Mouse (Mus musculus): ENCODE results near the gene Man2b1. TPM values are rescaled to one million over a fixed set of nuclear protein-coding genes. Genes with fewer than 3 reads are reported as not detected.

Gene Man2b1
- 19.3 and 31.1 TPM in 2 replicates for polyA plus RNA-seq (2015; fragmentation: Nextera tagmentation; extraction: Ambion mirVana)

DNA sequence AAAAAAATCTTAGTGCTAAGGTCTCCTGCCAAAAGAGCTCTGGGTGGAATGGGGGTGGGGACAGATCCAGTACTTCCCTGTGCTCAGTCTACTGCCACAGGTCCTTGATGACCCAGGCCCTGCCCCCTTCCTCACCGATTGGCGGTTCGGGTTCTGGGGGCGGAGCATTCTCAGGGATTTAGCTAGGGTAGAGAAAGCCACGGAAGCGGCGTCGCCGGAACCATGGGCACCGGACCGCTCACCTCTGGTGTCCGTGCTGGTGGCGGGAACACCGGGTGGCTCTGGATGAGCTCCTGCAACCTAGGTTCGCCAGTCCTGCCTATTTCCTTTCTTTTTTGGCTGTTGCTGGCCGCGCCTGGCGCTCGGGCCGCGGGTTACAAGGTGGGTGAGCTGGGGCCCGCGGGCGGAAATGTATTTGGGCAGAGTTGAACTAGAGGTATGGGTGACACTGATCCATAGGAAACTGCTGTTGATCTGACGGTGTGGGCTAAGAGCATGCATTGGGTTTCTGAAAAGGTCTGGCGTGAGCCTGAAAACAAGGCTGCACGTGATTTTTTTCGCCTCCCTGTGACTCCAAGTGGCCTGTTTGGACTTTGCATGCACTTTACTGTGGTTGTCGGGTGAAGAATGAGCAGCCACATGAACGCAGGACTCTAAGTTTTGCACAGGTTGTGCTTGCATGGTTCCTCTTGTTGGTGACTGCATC, at the start of gene Man2b1:
TSS of gene Man2b1 (plus strand) at position 163 of the 706 bp plus-strand sequence.
- Histone ChIP-seq H3K9me3 (replicated peaks) (no peaks in the 10 kb centered on the region), H3K27ac (replicated peaks) (peak within 1 kb of the TSS; percentile 48; the same call in 1 of the 2 replicates), H3K4me2 (peak within 1 kb of the TSS; percentile 93), H3K4me3 (replicated peaks) (peak within 1 kb of the TSS; percentile 63), H3K27me3 (replicated peaks) (no peaks in the 10 kb centered on the region), H3K36me3 (peaks cover 11% of the 10 kb centered on the region; the same call in 1 of the 2 replicates), H3K9ac (replicated peaks) (peak within 1 kb of the TSS; percentile 63), H3K4me1 (peaks cover 42% of the 10 kb centered on the region)
- WGBS = under 1% methylated on average over 30 of the region's 30 CpGs
- peak; percentile 85 for ATAC-seq (ENCODE audit: low FRiP score)

DNA sequence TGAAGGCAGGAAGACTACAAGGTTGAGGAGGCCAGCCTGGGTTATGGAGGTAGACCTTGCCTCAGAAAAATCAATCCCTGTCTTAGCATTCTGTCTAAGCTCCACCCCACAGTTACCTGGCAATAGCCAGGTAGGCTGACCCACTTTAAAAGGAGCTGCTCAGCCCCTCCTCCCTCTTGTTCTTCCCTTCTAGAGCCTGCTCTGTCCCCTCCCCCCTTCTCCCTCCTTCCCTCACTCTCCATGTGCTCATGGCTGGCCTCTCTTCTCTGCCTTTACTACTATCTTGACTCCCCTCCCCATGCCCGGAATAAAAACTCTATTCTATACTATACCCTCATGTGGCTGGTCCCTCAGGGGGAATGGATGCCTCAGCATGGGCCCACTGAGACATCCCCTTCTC, 49.2 kb upstream of the Man2b1 start:
- Histone ChIP-seq H3K9ac (replicated peaks) (no peak overlapping the region), H3K4me3 (replicated peaks) (no peak overlapping the region), H3K27me3 (replicated peaks) (no peaks in the 10 kb centered on the region), H3K9me3 (replicated peaks) (no peaks in the 10 kb centered on the region), H3K4me2 (no peak overlapping the region), H3K4me1 (peaks cover 36% of the 10 kb centered on the region), H3K36me3 (peaks cover 35% of the 10 kb centered on the region), H3K27ac (replicated peaks) (no peak overlapping the region)
- 74% methylated on average over 1 of the region's 1 CpGs for WGBS
- ATAC-seq (ENCODE audit: low FRiP score) = no peak

DNA sequence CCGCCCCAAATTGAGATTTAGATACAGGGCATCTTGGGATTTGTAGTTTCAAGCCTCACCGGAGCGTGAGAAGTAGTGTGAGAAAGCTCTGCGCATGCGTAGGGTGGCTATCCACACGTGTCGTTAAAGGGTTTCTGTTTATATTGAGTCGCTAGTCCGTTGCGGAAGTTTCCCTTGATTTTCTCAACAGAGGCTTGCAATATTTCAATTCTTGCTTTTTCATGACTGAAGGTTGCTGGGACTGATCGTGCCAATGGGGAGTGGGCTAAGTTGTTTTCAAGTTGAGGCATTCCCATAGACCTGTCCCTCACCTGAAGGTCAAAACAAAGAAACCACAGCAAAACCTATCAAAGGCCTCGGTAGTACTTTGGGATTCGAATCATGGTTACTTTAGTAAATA, 48.3 kb upstream of the Man2b1 start:
- H3K36me3 ChIP-seq = peaks cover 31% of the 10 kb centered on the region
- H3K4me3 ChIP-seq (replicated peaks) = peak overlapping the region; percentile 77
- H3K27me3 ChIP-seq (replicated peaks) = no peaks in the 10 kb centered on the region
- H3K9me3 ChIP-seq (replicated peaks) = no peaks in the 10 kb centered on the region
- ATAC-seq (ENCODE audit: low FRiP score) = no peak
- no peak overlapping the region for H3K27ac ChIP-seq (replicated peaks)
- 3% methylated on average over 13 of the region's 13 CpGs for WGBS
- H3K9ac ChIP-seq (replicated peaks) = peak overlapping the region; percentile 66; the same call in 1 of the 2 replicates
- H3K4me1 ChIP-seq = peaks cover 38% of the 10 kb centered on the region
- H3K4me2 ChIP-seq = peak overlapping the region; percentile 90

DNA sequence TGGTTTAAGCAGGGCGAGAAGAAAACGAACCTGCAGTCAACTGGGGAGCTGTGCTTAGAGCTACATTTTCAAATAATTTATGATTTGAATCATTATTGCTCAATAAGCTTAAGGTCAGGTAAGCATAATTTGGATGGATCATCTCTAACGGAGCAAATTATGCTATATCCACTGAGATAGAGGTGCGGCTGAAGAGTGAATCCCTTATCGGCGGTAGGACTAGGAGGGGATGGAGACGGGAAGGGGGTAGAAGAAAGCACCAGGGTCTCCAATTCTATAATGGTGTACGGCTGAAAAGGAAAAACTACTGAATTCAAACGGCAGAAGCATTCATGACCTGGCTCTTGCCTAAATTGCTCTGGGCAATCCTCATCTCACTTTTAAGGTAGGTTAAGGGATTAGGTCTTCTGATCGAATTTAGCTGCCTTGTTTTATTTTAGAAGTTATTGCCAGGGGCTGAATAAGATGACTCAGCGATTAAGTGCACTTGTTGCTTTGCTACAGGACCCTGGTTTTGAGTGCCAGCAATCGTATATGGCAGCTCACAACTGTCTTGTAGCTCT, 47.8 kb upstream of the Man2b1 start:
- Histone ChIP-seq H3K4me1 (peaks cover 39% of the 10 kb centered on the region), H3K4me2 (peak overlapping the region; percentile 90), H3K27ac (replicated peaks) (peak overlapping the region; percentile 98), H3K9me3 (replicated peaks) (no peaks in the 10 kb centered on the region), H3K36me3 (peaks cover 29% of the 10 kb centered on the region), H3K9ac (replicated peaks) (peak overlapping the region; percentile 66; the same call in 1 of the 2 replicates), H3K27me3 (replicated peaks) (no peaks in the 10 kb centered on the region), H3K4me3 (replicated peaks) (peak overlapping the region; percentile 77)
- ATAC-seq (ENCODE audit: low FRiP score) = no peak
- 7% methylated on average over 12 of the region's 12 CpGs for WGBS

DNA sequence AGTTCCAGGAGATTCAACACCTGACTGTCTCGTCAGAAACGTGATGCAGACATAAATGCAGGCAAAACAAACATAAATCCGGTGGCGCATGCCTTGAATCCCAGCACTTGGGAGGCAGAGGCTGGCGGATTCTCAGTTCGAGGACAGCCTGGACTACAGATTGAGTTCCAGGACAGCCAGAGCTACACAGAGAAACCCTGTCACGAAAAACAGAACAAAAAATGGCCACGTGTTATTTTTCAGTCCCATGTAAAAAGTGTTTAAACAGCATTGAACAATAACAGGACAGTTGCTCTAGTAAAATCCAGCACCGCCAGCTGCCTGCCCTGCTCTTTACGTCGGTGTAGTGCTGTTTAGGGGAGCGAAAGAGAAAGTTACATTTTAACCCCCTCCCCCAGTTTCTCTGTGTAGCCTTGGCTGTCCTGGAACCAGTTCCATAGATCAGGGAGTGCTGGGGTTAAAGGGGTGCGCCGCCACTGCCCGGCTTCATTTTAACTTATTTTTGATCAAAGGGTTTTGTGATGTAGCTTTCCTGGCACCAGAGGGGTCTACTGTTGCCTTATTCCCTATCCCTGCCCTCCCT, 47.3 kb upstream of the Man2b1 start:
- Histone ChIP-seq H3K27ac (replicated peaks) (peak overlapping the region; percentile 98), H3K4me2 (peak overlapping the region; percentile 90), H3K4me1 (peaks cover 45% of the 10 kb centered on the region), H3K9me3 (replicated peaks) (no peaks in the 10 kb centered on the region), H3K4me3 (replicated peaks) (peak overlapping the region; percentile 77), H3K9ac (replicated peaks) (peak overlapping the region; percentile 66), H3K27me3 (replicated peaks) (no peaks in the 10 kb centered on the region), H3K36me3 (peaks cover 29% of the 10 kb centered on the region)
- under 1% methylated on average over 15 of the region's 15 CpGs for WGBS
- ATAC-seq (ENCODE audit: low FRiP score) = peak; percentile 4

DNA sequence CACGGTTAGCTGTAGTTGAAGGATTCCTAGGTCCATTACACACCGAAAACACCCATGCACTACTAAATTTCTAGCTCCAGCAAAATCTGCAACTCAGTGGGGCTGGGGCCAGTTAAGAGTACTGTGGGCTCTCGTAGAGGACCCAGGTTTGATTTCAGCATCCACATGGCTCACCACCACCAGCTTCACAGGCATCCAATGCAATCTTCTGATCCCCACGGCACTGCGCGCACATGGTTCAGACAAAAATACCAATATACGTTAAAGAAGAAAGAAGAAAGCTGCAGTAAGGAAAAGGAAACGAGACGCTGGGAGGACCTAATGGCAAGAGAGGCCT, 46.7 kb upstream of the Man2b1 start:
- H3K9me3 ChIP-seq (replicated peaks) = no peaks in the 10 kb centered on the region
- peak overlapping the region; percentile 90 for H3K4me2 ChIP-seq
- peaks cover 47% of the 10 kb centered on the region for H3K4me1 ChIP-seq
- H3K9ac ChIP-seq (replicated peaks) = peak overlapping the region; percentile 66
- ATAC-seq (ENCODE audit: low FRiP score) = peak; percentile 60
- peaks cover 30% of the 10 kb centered on the region for H3K36me3 ChIP-seq
- peak overlapping the region; percentile 98 for H3K27ac ChIP-seq (replicated peaks)
- H3K4me3 ChIP-seq (replicated peaks) = peak overlapping the region; percentile 77
- WGBS = 0% methylated on average over 9 of the region's 9 CpGs
- no peaks in the 10 kb centered on the region for H3K27me3 ChIP-seq (replicated peaks)

DNA sequence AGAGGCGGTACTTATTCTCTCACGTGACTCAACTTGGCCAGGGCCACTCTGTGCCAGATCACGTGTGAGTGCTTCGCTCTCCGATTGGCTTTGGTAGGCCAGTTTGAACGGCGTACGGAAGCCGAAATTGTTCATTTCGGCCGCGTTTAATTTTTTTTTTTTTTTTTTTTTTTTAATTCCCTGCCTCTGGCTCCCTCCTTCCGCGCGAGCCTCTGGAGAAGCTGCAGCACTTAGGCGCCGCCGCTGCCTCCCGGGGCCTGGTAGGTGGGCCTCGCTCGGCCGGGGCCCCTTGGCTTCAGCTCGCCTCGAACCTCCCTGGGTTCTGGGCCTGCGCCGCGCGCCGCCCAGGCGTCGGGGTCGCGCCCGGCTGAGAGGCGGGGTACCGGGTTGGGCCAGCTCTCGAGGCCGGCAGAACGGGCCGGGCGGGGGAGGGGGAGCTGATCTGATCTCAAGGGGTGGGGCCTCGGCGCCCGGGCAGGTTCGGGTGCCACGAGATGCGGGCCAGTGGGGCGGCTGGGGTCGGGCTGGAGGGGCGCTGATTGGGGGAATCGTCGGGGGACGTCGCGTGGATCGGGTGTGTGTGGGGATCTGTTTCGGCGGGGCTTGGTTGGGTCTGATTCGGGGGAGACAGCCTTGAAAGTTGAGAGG, 46.2 kb upstream of the Man2b1 start, which contains the start of gene Tnpo2:
TSS of gene Tnpo2 (plus strand) at position 198 of the 648 bp plus-strand sequence.
- Histone ChIP-seq H3K27me3 (replicated peaks) (no peaks in the 10 kb centered on the region), H3K9me3 (replicated peaks) (no peaks in the 10 kb centered on the region), H3K4me1 (peaks cover 47% of the 10 kb centered on the region), H3K9ac (replicated peaks) (peak within 1 kb of the TSS; percentile 84), H3K4me3 (replicated peaks) (peak within 1 kb of the TSS; percentile 77), H3K27ac (replicated peaks) (peak within 1 kb of the TSS; percentile 98), H3K36me3 (peaks cover 29% of the 10 kb centered on the region), H3K4me2 (peak within 1 kb of the TSS; percentile 90)
- WGBS = under 1% methylated on average over 59 of the region's 59 CpGs
- ATAC-seq (ENCODE audit: low FRiP score) = peak; percentile 92

DNA sequence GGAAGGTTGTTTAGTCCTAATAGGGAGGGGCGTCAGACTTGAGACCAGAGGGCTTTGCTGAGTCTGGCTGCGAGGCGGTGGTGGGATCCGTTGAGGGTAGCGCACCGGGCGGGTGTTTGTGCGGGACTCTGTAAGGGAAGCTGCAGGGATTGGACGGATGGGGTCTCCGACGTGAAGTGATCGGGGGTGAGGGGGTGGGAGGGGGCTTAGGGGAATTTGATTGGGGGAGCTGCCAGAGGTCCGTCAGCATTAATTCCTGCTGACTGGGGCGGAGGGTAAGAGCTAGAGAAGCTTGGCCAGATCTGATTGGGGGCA, 45.7 kb upstream of the Man2b1 start:
- H3K4me2 ChIP-seq = peak overlapping the region; percentile 90
- no peaks in the 10 kb centered on the region for H3K27me3 ChIP-seq (replicated peaks)
- H3K4me1 ChIP-seq = peaks cover 47% of the 10 kb centered on the region
- 2% methylated on average over 14 of the region's 14 CpGs for WGBS
- H3K9ac ChIP-seq (replicated peaks) = peak overlapping the region; percentile 84
- H3K9me3 ChIP-seq (replicated peaks) = no peaks in the 10 kb centered on the region
- peak overlapping the region; percentile 98 for H3K27ac ChIP-seq (replicated peaks)
- H3K4me3 ChIP-seq (replicated peaks) = peak overlapping the region; percentile 77
- H3K36me3 ChIP-seq = peaks cover 24% of the 10 kb centered on the region
- ATAC-seq (ENCODE audit: low FRiP score) = peak; percentile 61

DNA sequence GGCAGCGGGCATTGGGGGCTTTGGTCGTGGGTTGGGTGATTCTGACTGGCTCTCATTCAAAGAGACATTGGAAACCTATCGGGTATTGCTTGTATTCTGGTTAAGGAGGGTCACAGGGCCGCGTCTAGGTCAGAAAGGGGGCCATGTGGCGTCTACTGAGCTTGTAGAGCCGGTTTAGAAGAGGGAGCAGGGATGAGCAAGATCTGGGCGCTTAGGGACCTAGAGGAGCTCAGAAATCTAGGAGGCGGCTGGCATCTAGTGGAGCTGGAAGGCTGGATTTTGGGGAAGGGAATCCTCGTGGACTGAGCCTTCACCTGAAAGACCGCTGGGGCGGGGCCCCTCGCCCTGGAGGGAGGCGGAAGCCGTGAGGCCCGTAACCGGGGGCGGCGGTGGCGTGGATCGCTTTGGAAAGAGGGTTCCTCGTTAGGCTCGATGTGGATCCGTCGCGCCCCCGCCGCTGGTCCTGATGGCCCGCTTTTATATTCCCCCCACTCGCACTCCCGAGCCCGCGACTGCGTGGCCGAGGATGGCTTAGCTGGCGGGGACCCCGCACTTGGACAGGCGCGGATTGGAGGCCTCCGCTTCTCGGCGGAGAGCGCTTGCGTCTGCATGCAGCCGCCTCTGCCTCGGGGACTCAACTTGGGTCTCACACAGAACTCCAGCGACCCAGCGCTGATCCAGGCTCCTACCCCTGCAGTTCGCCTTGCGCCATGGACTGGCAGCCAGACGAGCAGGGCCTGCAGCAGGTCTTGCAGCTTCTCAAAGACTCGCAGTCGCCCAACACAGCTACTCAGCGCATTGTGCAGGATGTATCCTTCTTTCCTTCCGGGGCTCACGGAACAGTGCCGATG, 45.2 kb upstream of the Man2b1 start:
- no peaks in the 10 kb centered on the region for H3K9me3 ChIP-seq (replicated peaks)
- H3K4me2 ChIP-seq = peak overlapping the region; percentile 90
- peaks cover 47% of the 10 kb centered on the region for H3K4me1 ChIP-seq
- H3K4me3 ChIP-seq (replicated peaks) = peak overlapping the region; percentile 77
- H3K27me3 ChIP-seq (replicated peaks) = no peaks in the 10 kb centered on the region
- peak; percentile 26 for ATAC-seq (ENCODE audit: low FRiP score)
- peak overlapping the region; percentile 84 for H3K9ac ChIP-seq (replicated peaks)
- WGBS = under 1% methylated on average over 55 of the region's 57 CpGs
- H3K36me3 ChIP-seq = peaks cover 24% of the 10 kb centered on the region
- H3K27ac ChIP-seq (replicated peaks) = peak overlapping the region; percentile 98

DNA sequence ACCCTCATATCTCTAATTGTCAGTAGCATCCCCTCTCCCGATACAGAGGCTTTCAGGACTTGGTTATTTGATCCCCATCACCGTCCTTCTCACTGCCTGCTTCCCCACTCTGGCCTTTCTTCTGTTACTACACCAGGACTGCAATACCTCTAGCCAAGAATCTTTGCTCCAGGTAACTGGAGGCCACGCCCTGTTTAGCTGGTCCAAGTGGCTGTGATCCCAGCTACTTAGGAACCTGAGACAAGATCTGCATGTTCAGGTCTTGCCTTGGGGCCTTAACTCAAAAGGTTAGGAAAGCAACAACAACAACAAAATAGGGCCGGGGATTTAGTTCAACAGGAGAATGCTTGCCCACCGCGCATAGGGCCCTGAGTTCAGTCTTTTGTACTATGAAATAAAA, 39.5 kb upstream of the Man2b1 start:
- no peak for ATAC-seq (ENCODE audit: low FRiP score)
- Histone ChIP-seq H3K27me3 (replicated peaks) (no peaks in the 10 kb centered on the region), H3K36me3 (peaks cover 74% of the 10 kb centered on the region), H3K9ac (replicated peaks) (no peak overlapping the region), H3K9me3 (replicated peaks) (no peaks in the 10 kb centered on the region), H3K27ac (replicated peaks) (no peak overlapping the region), H3K4me3 (replicated peaks) (no peak overlapping the region), H3K4me1 (peaks cover 24% of the 10 kb centered on the region), H3K4me2 (no peak overlapping the region)
- 96% methylated on average over 6 of the region's 6 CpGs for WGBS

DNA sequence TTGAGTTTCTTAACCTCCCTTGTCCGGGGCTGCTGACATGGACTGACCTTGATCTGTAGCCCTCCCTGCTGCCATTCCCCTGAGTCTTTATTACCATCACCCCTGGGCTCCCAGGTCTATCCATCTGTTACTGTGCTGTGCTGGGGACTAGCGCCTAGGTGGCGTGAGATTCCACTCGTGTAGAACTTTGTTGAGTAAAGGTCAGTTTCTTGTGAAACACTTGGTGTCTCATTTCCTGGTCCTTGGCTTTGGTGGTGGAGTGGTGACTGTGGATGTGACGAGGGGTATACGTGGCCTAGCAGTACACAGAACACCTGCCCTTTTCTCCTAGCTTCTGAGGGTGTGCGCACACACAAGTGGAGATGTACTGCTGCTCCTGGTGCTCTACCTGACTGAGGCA, 25.7 kb upstream of the Man2b1 start:
- Histone ChIP-seq H3K4me2 (no peak overlapping the region), H3K9me3 (replicated peaks) (no peaks in the 10 kb centered on the region), H3K27ac (replicated peaks) (no peak overlapping the region), H3K9ac (replicated peaks) (no peak overlapping the region), H3K4me3 (replicated peaks) (no peak overlapping the region), H3K36me3 (peaks cover 44% of the 10 kb centered on the region), H3K27me3 (replicated peaks) (no peaks in the 10 kb centered on the region), H3K4me1 (peaks cover 19% of the 10 kb centered on the region)
- no peak for ATAC-seq (ENCODE audit: low FRiP score)
- 82% methylated on average over 7 of the region's 7 CpGs for WGBS
